Mouse (Mus musculus): ENCODE data around the gene Gm44973. TPM values are rescaled to one million over a fixed set of nuclear protein-coding genes. Genes with fewer than 3 reads are reported as not detected.

The Gm44973 gene
- polyA plus RNA-seq, 1 experiment from 2014 or later: 1.2 TPM

DNA sequence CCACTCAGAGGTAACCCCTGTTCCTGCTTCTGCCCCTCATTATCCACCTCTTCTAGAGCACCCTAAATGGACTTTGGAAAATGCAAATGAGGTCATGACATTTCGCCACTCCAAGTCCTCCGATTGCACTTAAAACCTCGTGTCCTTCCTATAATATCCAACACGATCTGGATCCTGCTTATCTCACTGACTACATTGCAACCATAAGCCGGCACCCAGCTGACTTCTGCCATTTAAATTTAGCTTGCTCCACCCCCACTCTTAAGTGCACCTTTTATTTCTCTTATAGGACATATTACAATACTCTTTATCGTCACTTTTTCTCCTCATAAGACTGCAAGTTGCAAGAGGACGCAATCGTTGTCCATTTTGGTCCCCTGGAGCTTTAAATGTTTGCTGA, 22.2 kb downstream of the Gm44973 start:
- Histone ChIP-seq H3K9me3 (no peaks in the 10 kb centered on the region), H3K4me3 (peak overlapping the region; percentile 78), H3K4me1 (0 out of 2 replicates have a peak, but pooled peaks cover 6% of the 10 kb centered on the region), H3K27me3 (no peaks in the 10 kb centered on the region), H3K27ac (peak overlapping the region; percentile 96), H3K9ac (no peak overlapping the region), H3K4me2 (peak overlapping the region; percentile 57), H3K36me3 (peaks cover 39% of the 10 kb centered on the region)
- no peak for ATAC-seq (ENCODE audit: borderline replicate concordance, extremely low read depth, low FRiP score, low TSS enrichment)
- 84% methylated on average over 8 of the region's 8 CpGs for WGBS

DNA sequence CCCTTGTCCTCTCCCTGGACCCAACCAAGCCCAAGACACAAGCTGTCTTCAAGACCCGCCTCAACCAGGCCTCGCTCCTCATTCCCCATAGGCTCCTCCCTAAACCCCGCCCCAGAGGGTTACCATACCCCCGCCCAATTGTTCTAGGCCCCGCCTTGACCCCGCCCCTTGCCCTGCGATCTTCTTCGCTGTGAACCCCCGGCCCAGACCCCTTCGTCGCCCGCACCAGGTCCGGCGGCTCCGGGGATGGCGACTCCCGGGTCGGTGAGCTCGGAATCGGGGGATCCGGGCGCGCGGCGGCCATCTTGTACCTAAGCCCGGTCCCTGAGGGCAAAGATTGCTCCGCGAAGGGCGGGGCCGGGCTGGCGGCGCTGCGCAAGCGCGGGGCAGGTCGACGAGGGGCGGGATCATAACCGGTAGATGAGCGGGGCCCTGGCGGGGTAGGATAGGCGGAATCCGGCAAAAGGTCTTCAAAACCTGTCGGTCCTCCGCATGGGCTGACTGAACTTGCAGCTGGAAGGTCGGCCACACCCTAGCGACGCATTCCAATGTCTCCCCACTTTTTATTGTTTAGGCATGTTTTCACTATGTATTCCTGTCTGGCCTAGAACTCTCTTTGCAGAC, 22.9 kb downstream of the Gm44973 start, which contains the start of gene Zfp784:
Zfp784 (minus strand) TSS at position 338 of the 624 bp plus-strand sequence.
- H3K9me3 ChIP-seq: no peaks in the 10 kb centered on the region
- WGBS: under 1% methylated on average over 48 of the region's 48 CpGs
- peak within 1 kb of the TSS; percentile 78 for H3K4me3 ChIP-seq
- ATAC-seq (ENCODE audit: borderline replicate concordance, extremely low read depth, low FRiP score, low TSS enrichment): peak; percentile 96
- peak within 1 kb of the TSS; percentile 96 for H3K27ac ChIP-seq
- peak within 1 kb of the TSS; percentile 57 for H3K4me2 ChIP-seq
- H3K4me1 ChIP-seq: 0 out of 2 replicates have a peak, but pooled peaks cover 6% of the 10 kb centered on the region
- H3K36me3 ChIP-seq: peaks cover 31% of the 10 kb centered on the region
- no peaks in the 10 kb centered on the region for H3K27me3 ChIP-seq
- H3K9ac ChIP-seq: peak within 1 kb of the TSS; percentile 80

- peak overlapping the region; percentile 96; the same call in 1 of the 2 replicates for H3K27ac ChIP-seq
- H3K4me1 ChIP-seq: 0 out of 2 replicates have a peak, but pooled peaks cover 6% of the 10 kb centered on the region
- no peak for ATAC-seq (ENCODE audit: borderline replicate concordance, extremely low read depth, low FRiP score, low TSS enrichment)
- 16% methylated on average over 5 of the region's 5 CpGs for WGBS
- H3K36me3 ChIP-seq: peaks cover 24% of the 10 kb centered on the region
- H3K27me3 ChIP-seq: no peaks in the 10 kb centered on the region
- H3K4me2 ChIP-seq: peak overlapping the region; percentile 57
- no peaks in the 10 kb centered on the region for H3K9me3 ChIP-seq
- H3K4me3 ChIP-seq: peak overlapping the region; percentile 78
- peak overlapping the region; percentile 80 for H3K9ac ChIP-seq
Observed at GRCm38 (mm10) chr7:5038940-5039339, 23.6 kb downstream of the Gm44973 start.

GRCm38 (mm10) chr7:5044981-5045380, 29.7 kb downstream of the Gm44973 start:
- Histone ChIP-seq H3K4me1 (no peaks in the 10 kb centered on the region), H3K9ac (no peak overlapping the region), H3K36me3 (no peaks in the 10 kb centered on the region), H3K9me3 (no peaks in the 10 kb centered on the region), H3K4me2 (no peak overlapping the region), H3K27ac (no peak overlapping the region), H3K4me3 (no peak overlapping the region), H3K27me3 (no peaks in the 10 kb centered on the region)
- ATAC-seq (ENCODE audit: borderline replicate concordance, extremely low read depth, low FRiP score, low TSS enrichment): no peak
- 76% methylated on average over 2 of the region's 2 CpGs for WGBS

DNA sequence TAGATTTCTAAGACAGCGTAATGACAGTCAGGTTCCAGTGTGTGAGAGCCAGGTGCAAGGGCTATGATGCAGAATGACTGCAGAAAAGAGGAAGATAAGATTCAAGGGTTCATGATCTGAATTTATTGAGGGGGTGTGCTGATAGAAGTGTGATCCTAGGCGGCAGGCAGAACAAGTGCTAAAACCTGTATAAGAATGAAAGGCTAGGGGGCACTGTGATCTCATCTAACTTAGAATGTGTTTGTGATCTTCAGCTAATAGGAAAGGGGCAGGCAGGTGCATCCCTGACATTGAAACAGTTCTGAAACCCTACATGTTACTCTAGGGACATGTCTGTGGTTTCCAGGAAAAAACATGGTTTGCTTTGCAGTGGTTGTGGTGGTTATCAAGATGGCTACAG, 30.8 kb downstream of the Gm44973 start:
- Histone ChIP-seq H3K4me2 (no peak overlapping the region), H3K9me3 (no peaks in the 10 kb centered on the region), H3K27ac (no peak overlapping the region), H3K27me3 (no peaks in the 10 kb centered on the region), H3K36me3 (no peaks in the 10 kb centered on the region), H3K4me1 (peaks cover 9% of the 10 kb centered on the region), H3K4me3 (no peak overlapping the region), H3K9ac (no peak overlapping the region)
- no peak for ATAC-seq (ENCODE audit: borderline replicate concordance, extremely low read depth, low FRiP score, low TSS enrichment)
- 69% methylated on average over 2 of the region's 2 CpGs for WGBS

DNA sequence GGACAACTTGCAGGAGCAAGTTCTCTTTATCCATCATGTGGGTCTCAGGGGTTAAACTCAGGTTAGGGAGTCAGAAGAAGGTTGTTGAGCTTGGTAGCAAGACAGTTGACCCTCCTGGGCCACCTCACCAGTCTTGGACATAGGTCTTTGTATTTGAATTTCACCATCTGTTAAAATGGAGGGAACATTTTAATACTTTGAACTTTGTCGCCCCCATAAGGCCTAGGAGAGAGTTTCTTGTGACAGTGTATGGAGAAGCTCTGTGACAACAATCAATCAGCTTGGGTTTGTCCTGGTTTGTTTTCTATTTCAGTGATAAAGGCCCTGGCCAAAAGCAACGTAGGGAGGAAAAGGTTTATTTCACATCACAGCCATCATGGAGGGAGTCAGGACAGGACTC, 32.0 kb downstream of the Gm44973 start:
- no peak for ATAC-seq (ENCODE audit: borderline replicate concordance, extremely low read depth, low FRiP score, low TSS enrichment)
- no peaks in the 10 kb centered on the region for H3K9me3 ChIP-seq
- no peaks in the 10 kb centered on the region for H3K36me3 ChIP-seq
- no peak overlapping the region for H3K27ac ChIP-seq
- 23% methylated on average over 2 of the region's 2 CpGs for WGBS
- no peak overlapping the region for H3K9ac ChIP-seq
- no peak overlapping the region for H3K4me2 ChIP-seq
- no peak overlapping the region for H3K4me3 ChIP-seq
- H3K4me1 ChIP-seq: peaks cover 15% of the 10 kb centered on the region
- peaks cover 6% of the 10 kb centered on the region for H3K27me3 ChIP-seq

DNA sequence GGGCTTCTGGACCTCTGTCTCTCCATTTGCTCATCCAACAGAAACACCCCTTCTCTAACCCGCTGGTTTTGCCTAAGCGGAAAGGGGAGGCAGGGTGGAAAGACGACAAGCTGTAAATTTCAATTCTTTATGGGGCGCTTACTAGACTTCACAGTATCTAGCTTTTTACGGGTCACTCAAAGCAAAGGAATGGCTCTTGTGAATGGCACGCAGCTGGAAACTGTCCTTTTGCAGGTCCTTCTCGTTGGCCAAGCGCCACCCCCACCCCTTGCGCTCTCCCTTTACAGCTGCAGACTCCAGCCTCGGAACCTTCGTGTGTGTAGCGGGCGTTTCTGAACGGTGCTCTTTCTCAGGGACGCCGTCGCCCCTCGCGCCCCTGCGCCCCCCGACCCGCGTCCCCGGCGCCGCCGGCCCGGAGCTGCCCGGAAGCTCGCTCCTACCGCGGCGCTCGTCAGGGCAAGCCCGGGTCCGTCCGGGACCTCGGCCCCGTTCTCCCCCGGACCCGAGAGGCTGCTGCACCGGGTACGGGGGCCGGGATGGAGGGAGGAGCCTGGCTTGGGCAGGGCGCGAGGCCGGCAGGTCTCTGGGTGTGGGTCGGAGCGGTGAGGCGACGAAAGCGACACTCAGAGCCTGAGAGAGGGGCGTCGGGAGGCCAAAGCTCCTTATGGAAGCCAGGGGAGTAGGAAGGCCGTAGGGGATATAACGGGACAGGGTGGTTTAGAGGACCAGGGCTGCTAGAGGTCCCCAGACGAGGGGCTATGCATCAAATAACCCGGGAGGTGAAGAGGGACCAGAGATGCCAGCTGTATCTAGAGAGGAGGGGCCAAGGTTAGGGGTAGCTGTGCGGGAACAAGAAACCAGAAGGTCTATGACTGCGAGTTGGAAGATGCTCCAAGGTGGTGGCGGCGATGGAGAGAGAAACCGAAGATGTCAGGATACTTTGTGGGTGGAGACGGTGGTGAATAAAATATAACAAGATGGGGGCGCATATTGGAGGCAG, 36.2 kb downstream of the Gm44973 start, which contains the start of gene Zfp580:
Zfp580 (plus strand) TSS at position 346 of the 1,000 bp plus-strand sequence.
- peak; percentile 87 for ATAC-seq (ENCODE audit: borderline replicate concordance, extremely low read depth, low FRiP score, low TSS enrichment)
- Histone ChIP-seq H3K27ac (peak within 1 kb of the TSS; percentile 85), H3K4me1 (peaks cover 33% of the 10 kb centered on the region), H3K4me3 (peak within 1 kb of the TSS; percentile 85), H3K9me3 (no peaks in the 10 kb centered on the region), H3K4me2 (peak within 1 kb of the TSS; percentile 94), H3K36me3 (no peaks in the 10 kb centered on the region), H3K9ac (peak within 1 kb of the TSS; percentile 80), H3K27me3 (peaks cover 48% of the 10 kb centered on the region)
- WGBS: under 1% methylated on average over 65 of the region's 65 CpGs

DNA sequence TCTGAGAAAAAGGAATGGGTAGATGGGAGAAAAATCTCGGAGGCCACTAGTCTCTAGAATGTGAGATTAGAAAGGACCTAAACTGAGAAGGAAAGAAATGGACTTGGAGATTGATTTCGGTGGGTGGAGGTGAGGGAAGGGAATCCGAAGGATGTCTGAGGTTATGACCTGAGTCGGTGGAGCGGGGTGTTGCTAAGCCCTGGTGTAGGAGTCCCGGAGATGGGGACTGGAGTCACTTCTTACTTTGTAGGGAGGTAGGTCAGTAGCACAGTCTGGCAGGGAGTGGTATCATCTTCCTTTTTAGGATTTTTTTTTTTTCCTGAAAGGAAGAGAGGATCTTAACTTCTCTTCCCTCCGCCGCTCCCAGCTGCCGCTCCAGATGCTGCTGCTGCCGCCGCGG, 37.1 kb downstream of the Gm44973 start:
- ATAC-seq (ENCODE audit: borderline replicate concordance, extremely low read depth, low FRiP score, low TSS enrichment): no peak
- Histone ChIP-seq H3K36me3 (no peaks in the 10 kb centered on the region), H3K27ac (no peak overlapping the region), H3K4me3 (peak overlapping the region; percentile 85), H3K4me1 (peaks cover 39% of the 10 kb centered on the region), H3K9ac (peak overlapping the region; percentile 80; the same call in 1 of the 2 replicates), H3K4me2 (peak overlapping the region; percentile 94), H3K9me3 (no peaks in the 10 kb centered on the region), H3K27me3 (peaks cover 58% of the 10 kb centered on the region)
- WGBS: 3% methylated on average over 12 of the region's 12 CpGs

DNA sequence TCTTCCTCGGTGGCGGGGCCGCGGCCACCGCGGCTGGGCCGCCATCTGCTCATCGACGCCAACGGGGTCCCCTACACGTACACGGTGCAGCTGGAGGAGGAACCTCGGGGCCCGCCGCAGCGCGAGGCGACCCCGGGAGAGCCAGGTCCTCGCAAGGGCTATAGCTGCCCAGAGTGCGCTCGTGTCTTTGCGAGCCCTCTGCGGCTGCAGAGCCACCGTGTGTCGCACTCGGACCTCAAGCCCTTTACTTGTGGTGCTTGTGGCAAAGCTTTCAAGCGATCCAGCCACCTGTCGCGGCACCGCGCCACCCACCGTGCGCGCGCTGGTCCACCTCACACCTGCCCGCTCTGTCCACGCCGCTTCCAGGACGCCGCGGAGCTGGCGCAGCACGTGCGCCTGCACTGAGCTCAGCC, 37.6 kb downstream of the Gm44973 start:
- no peaks in the 10 kb centered on the region for H3K9me3 ChIP-seq
- ATAC-seq (ENCODE audit: borderline replicate concordance, extremely low read depth, low FRiP score, low TSS enrichment): no peak
- peak overlapping the region; percentile 94 for H3K4me2 ChIP-seq
- no peak overlapping the region for H3K27ac ChIP-seq
- peak overlapping the region; percentile 36; the same call in 1 of the 2 replicates for H3K9ac ChIP-seq
- H3K4me1 ChIP-seq: peaks cover 39% of the 10 kb centered on the region
- no peaks in the 10 kb centered on the region for H3K36me3 ChIP-seq
- H3K4me3 ChIP-seq: peak overlapping the region; percentile 85
- 4% methylated on average over 45 of the region's 45 CpGs for WGBS
- peaks cover 63% of the 10 kb centered on the region for H3K27me3 ChIP-seq

GRCm38 (mm10) chr7:5053456-5054179, 38.3 kb downstream of the Gm44973 start:
- Histone ChIP-seq H3K4me2 (peak overlapping the region; percentile 94), H3K27me3 (peaks cover 69% of the 10 kb centered on the region), H3K4me1 (peaks cover 39% of the 10 kb centered on the region), H3K27ac (no peak overlapping the region), H3K9me3 (no peaks in the 10 kb centered on the region), H3K36me3 (no peaks in the 10 kb centered on the region), H3K4me3 (peak overlapping the region; percentile 85), H3K9ac (0 out of 2 replicates have a peak overlapping the region, but pooled peaks have one; percentile 31)
- no peak for ATAC-seq (ENCODE audit: borderline replicate concordance, extremely low read depth, low FRiP score, low TSS enrichment)
- 10% methylated on average over 32 of the region's 32 CpGs for WGBS

GRCm38 (mm10) chr7:5056651-5057263, 41.5 kb downstream of the Gm44973 start:
- under 1% methylated on average over 55 of the region's 55 CpGs for WGBS
- peaks cover 70% of the 10 kb centered on the region for H3K27me3 ChIP-seq
- H3K9ac ChIP-seq: peak overlapping the region; percentile 50
- H3K4me3 ChIP-seq: peak overlapping the region; percentile 45
- H3K9me3 ChIP-seq: no peaks in the 10 kb centered on the region
- H3K36me3 ChIP-seq: no peaks in the 10 kb centered on the region
- H3K27ac ChIP-seq: no peak overlapping the region
- peak overlapping the region; percentile 74 for H3K4me2 ChIP-seq
- peaks cover 40% of the 10 kb centered on the region for H3K4me1 ChIP-seq
- ATAC-seq (ENCODE audit: borderline replicate concordance, extremely low read depth, low FRiP score, low TSS enrichment): no peak
